Mouse (Mus musculus) frontal cortex, postnatal 14 days (tissue): ENCODE measurements around the gene Entpd3.
A peak's percentile ranks its signal among the peaks of the same experiment; 100 is the strongest.

Experiments
- DNase-seq, 2 experiments: peaks; one replicate each; pipeline ENCODE4 v3.0.0; 2022; ENCODE audit warnings: low spot score in 2 of 2

Entpd3 gene

GRCm38 (mm10) chr9:120579808-120580207 is 40.2 kb downstream of the Entpd3 start:
- no peak for DNase-seq

- no peak for DNase-seq
Measured at GRCm38 (mm10) chr9:120581941-120582618, 42.5 kb downstream of the Entpd3 start.

GRCm38 (mm10) chr9:120582619-120583308 is 43.1 kb downstream of the Entpd3 start:
- DNase-seq = peak; percentile 78 to 80

DNA sequence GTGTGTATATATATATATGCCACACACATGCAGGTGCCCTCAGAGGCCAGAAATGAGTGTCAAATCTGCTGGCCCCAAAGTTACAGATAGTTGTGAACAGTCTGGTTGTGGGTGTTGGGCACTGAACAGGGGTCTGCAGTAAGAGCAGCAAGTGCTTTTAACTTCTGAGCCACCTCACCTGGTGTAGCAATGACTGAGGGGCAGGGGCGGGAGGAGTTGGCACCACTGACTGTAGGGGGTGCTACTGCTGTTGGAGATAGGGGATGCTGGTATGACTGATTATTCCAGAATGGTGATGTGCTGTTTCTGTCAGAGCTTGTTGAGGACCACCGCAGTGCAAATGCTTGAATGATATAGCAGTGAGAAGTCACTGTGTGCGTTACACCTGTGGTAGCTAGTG is 43.7 kb downstream of the Entpd3 start:
- DNase-seq = no peak

- DNase-seq = peak in 1 of 2 experiments; percentile 67
Measured at GRCm38 (mm10) chr9:120586546-120586945, 46.9 kb downstream of the Entpd3 start.

GRCm38 (mm10) chr9:120591490-120591889 is 51.9 kb downstream of the Entpd3 start:
- peak in 1 of 2 experiments; percentile 77 for DNase-seq

DNA sequence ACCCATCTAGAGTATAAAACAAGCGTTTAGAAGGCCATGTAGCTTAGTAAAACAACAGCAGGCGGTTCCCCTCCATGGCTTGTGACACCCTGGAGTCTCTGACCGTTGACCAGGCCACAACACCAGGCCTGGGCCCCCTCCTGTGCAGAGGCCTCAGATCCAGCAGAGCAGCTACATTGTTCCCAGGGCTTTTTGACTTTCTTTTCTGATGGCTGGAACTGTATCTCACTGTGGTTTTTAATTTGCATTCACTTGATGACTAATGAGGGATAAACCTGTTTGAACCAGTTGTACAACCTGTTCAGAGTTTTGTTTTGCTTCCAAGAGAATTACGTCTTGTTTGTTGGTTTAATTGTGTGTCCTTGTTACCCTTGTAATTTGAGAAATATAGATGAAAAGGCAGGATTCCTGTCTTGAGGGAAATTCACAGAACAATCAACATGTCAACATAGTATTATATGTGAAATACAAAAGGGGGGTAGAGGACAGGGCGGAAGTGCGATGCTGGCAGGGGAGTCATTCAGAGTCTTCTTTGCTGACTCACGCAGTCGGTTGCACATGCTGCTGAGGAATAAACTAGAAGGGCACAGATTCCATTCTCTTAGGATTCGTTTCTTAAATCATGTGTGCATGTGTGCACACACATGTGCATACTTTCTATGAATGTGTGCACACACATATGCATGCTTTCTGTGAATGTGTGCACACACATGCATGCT is 53.9 kb downstream of the Entpd3 start:
- no peak for DNase-seq

DNA sequence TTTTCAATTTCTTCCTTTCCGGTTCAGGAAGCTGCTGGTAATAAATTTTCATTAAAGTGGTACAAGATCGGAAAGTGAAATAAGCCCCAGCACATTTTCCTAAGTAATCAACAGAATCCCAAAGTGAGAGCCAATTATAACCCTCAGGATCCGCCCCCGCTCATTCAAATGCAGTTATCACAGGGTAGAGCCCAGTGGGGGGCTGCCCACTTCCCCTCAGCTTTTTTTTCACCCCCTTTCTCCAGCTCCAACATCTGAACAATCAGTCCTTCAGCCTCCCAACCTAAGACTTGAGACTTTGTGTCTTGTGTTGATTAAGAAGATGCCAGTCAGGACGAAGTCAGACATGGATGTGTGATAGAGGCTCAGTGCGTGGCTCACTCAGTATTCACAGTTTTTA is 55.2 kb downstream of the Entpd3 start:
- DNase-seq = no peak

- no peak for DNase-seq
Measured at GRCm38 (mm10) chr9:120595306-120595705, 55.7 kb downstream of the Entpd3 start.

- DNase-seq = peak in 1 of 2 experiments; percentile 74
Measured at GRCm38 (mm10) chr9:120601488-120602171, 62.0 kb downstream of the Entpd3 start.

GRCm38 (mm10) chr9:120602172-120602838 is 62.7 kb downstream of the Entpd3 start:
- no peak for DNase-seq

- DNase-seq = peak; percentile 78 to 85
Measured at GRCm38 (mm10) chr9:120602839-120603511, 63.4 kb downstream of the Entpd3 start.

DNA sequence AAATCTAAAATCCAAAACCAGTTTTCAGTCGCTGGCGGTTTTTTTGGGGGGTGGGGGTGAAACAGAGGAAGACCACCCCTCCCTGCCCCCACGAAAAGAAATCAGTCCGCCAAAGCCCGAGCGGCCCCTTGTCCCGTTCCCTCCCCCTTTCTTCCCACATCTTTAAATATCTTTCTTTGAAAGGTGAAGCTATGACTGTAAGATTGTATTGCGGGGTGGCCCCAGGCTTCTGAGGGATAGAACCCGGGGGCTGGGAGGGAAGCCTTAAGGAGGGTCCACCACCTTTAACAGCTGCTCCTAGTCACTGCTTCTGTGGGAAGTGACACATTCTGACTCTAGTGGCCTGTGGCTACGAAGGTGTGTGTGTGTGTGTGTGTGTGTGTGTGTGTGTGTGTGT is 63.9 kb downstream of the Entpd3 start:
- no peak for DNase-seq

GRCm38 (mm10) chr9:120603956-120604355 is 64.3 kb downstream of the Entpd3 start:
- DNase-seq = no peak

- DNase-seq = no peak
Measured at GRCm38 (mm10) chr9:120611055-120611454, 71.4 kb downstream of the Entpd3 start.

DNA sequence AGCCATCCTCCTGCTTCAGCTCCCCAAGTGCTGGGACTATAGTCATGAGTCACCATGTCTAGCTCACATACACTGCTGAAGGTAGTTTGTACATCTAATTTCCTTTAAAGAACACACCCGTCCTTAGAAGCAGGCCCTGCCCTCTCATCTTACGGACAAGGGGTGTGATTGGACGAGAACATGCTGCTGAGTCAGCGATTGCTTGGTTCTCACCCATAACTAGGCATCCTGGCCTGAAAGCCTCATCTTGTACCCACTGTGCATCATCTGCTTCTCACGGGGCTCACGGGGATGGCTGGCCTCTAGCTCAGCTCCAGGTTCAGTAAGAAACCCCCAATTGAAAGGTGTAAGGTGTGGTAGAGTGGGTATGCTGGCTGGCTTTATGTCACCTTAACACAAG is 74.4 kb downstream of the Entpd3 start:
- no peak for DNase-seq
